In the genomic region with DNA sequence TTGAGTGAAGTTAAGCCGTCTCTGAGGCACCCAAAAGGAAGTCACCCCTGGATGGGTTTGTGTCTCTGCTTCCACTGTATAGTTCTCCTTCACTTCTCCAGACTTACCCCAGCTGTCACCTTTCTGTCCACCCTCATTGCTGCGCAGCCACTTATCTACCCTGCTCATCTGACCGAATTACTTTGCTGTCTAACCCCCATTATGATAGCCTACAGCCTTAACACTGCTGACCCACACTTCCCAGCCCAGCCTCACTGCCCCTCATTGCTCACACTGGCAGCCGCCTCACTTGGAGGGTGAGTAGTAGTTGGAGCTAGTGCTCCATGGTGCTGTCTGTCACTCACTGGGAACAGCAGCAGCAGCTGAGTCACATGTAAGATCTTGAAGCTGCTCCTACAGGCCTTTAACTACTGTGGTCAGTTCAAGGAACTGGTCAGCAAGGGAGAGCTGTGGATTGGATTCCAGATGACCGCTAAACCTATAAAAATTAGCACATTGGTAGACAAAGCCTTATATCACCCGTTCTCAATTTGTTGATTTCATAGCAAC, we compare ENCODE assay signal across 19 mouse cellular contexts. TPM values are rescaled to one million over a fixed set of nuclear protein-coding genes. Genes with fewer than 3 reads are reported as not detected.
A peak's percentile ranks its signal among the peaks of the same experiment; 100 is the strongest.
DNase-seq lines count a peak whose midpoint lies in the region; ATAC-seq lines count a peak whose summit lies in the region.
"Had no signal": no experiment of that assay in that cellular context is flagged by ENCODE, and none has a peak within 500 bp of the region (broad histone marks: within the 10 kb centered on the region; RNA-seq: fewer than 3 reads in every experiment).

No protein-coding gene starts in this region.

- H3K4me2 ChIP-seq in liver, embryonic 16.5 days (ENCODE audit: low read depth, low read length): 0 out of 2 replicates have a peak overlapping the region, but pooled peaks have one; percentile 92
- H3K4me2 ChIP-seq: intestine, embryonic 15.5 days had no signal

- H3K27me3 ChIP-seq in heart, embryonic 10.5 days (ENCODE audit: insufficient read depth, poor library complexity, severe bottlenecking): no peaks in the 10 kb centered on the region
- no peaks in the 10 kb centered on the region for H3K27me3 ChIP-seq in liver, embryonic 16.5 days (ENCODE audit: control insufficient read depth, insufficient read depth, low read depth, low read length)
- H3K27me3 ChIP-seq: intestine, embryonic 15.5 days had no signal

- peaks cover 29% of the 10 kb centered on the region for H3K4me1 ChIP-seq in heart, embryonic 10.5 days
- peaks cover 30% of the 10 kb centered on the region for H3K4me1 ChIP-seq in liver, embryonic 16.5 days (ENCODE audit: control insufficient read depth, low read depth, low read length)

- no peak overlapping the region; the same call in 1 of the 2 replicates for H3K27ac ChIP-seq in heart, embryonic 10.5 days
- no peak overlapping the region for H3K27ac ChIP-seq in liver, embryonic 16.5 days (ENCODE audit: low read length)
- H3K27ac ChIP-seq: embryonic facial prominence, embryonic 10.5 days; forebrain, embryonic 10.5 days; intestine, embryonic 15.5 days; kidney, postnatal 0 days had no signal

- WGBS in heart, embryonic 10.5 days: 74% methylated on average over 6 of the region's 6 CpGs
- WGBS in liver, embryonic 16.5 days (ENCODE audit: insufficient replicate concordance): 48% methylated on average over 6 of the region's 6 CpGs

- DNase-seq in heart, embryonic 10.5 days (ENCODE audit: low spot score): peak; percentile 73
- DNase-seq in heart, adult 18-20 months: no peak
- peak; percentile 23 for DNase-seq in 3134 (ENCODE audit: extremely low read depth, insufficient read length, low spot score)
- peak; percentile 54 for DNase-seq in 416B (ENCODE audit: low read depth)
- DNase-seq in layer of hippocampus, adult 11-12 months (ENCODE audit: low spot score): no peak
- no peak for DNase-seq in lung, adult 18-20 months
- DNase-seq: adrenal gland, postnatal 25 days; cerebellum, postnatal 10 days; layer of hippocampus, adult 9-11 months; lung, embryonic 14.5 days; right cerebral cortex, adult 18-20 months; spleen, adult 18-20 months; thymus, postnatal 4 days had no signal

- no peaks in the 10 kb centered on the region for H3K9me3 ChIP-seq in heart, embryonic 10.5 days
- H3K9me3 ChIP-seq in liver, embryonic 16.5 days (replicated peaks; ENCODE audit: control insufficient read depth, low read length): no peaks in the 10 kb centered on the region
- H3K9me3 ChIP-seq: embryonic facial prominence, embryonic 10.5 days; forebrain, embryonic 10.5 days; intestine, embryonic 15.5 days had no signal

- no peak for ATAC-seq in liver, embryonic 16.5 days (ENCODE audit: low read depth)
- ATAC-seq in erythroid progenitor cell, adult 5-6 weeks (replicated peaks; ENCODE audit: low FRiP score, poor library complexity, severe bottlenecking): no peak
- ATAC-seq: intestine, embryonic 15.5 days had no signal

- no peaks in the 10 kb centered on the region for H3K36me3 ChIP-seq in heart, embryonic 10.5 days
- no peaks in the 10 kb centered on the region for H3K36me3 ChIP-seq in liver, embryonic 16.5 days (ENCODE audit: control insufficient read depth, insufficient read depth)
- H3K36me3 ChIP-seq: embryonic facial prominence, embryonic 10.5 days; forebrain, embryonic 10.5 days; intestine, embryonic 15.5 days had no signal

- no peak overlapping the region for H3K4me3 ChIP-seq in heart, embryonic 10.5 days
- no peak overlapping the region for H3K4me3 ChIP-seq in liver, embryonic 16.5 days (ENCODE audit: low read depth, low read length)
- H3K4me3 ChIP-seq: embryonic facial prominence, embryonic 10.5 days; forebrain, embryonic 10.5 days; intestine, embryonic 15.5 days had no signal

- no peak overlapping the region for H3K9ac ChIP-seq in liver, embryonic 16.5 days (ENCODE audit: low read depth, low read length)
- H3K9ac ChIP-seq: intestine, embryonic 15.5 days; lung, embryonic 14.5 days had no signal

RNA-seq across cellular contexts. Expression of gene Sesn1, which starts 4.6 kb away (rescaled TPM):
- polyA plus RNA-seq in heart, embryonic 10.5 days (2016; fragmentation: Nextera tagmentation; extraction: Ambion mirVana): 18.9 and 20.6 TPM in 2 replicates
- 100 to 1,000 TPM; 135 to 156 TPM for total RNA-seq in heart, adult 18-20 months (2021)
- 20.0 and 20.1 TPM in 2 replicates for polyA plus RNA-seq in liver, embryonic 16.5 days (2015; fragmentation: Nextera tagmentation; extraction: Ambion mirVana)
- 64.5 and 88.9 TPM in 2 replicates for total RNA-seq in erythroid progenitor cell, adult 5-6 weeks (2015; ENCODE audit: low replicate concordance)
- 56.7 and 62.6 TPM in 2 replicates for total RNA-seq in erythroid progenitor cell, adult 5-6 weeks (2017; ENCODE audit: low replicate concordance)

RNA-seq across cellular contexts. Expression of gene Cep57l1, which starts 4.7 kb away (rescaled TPM):
- polyA plus RNA-seq in heart, embryonic 10.5 days (2016; fragmentation: Nextera tagmentation; extraction: Ambion mirVana): 22.1 and 23.6 TPM in 2 replicates
- 1 to 10 TPM; 2.0 to 2.9 TPM for total RNA-seq in heart, adult 18-20 months (2021)
- 10.3 and 13.6 TPM in 2 replicates for polyA plus RNA-seq in liver, embryonic 16.5 days (2015; fragmentation: Nextera tagmentation; extraction: Ambion mirVana)
- 46.9 and 72.1 TPM in 2 replicates for total RNA-seq in erythroid progenitor cell, adult 5-6 weeks (2015; ENCODE audit: low replicate concordance)
- 29.8 and 46.5 TPM in 2 replicates for total RNA-seq in erythroid progenitor cell, adult 5-6 weeks (2017; ENCODE audit: low replicate concordance)

Comparison
In these comparisons a context has a peak if more than half of its experiments do, and no peak if none do; other contexts are left out.
1. DNase-seq: peak in heart, embryonic 10.5 days (single experiment), 3134 (single experiment) and 416B (single experiment); none in heart, adult 18-20 months (0 of 2), layer of hippocampus, adult 11-12 months (single experiment) and lung, adult 18-20 months (0 of 2).
2. RNA of gene Cep57l1, which starts 4.7 kb away (total RNA-seq): 29.8 to 72.1 TPM in erythroid progenitor cell, adult 5-6 weeks; 2.0 to 2.9 TPM in heart, adult 18-20 months; every median in the first group is over 4 times any median in the second.